Mouse (Mus musculus) yolk sac, embryonic 10.5 days (tissue): ENCODE results near the gene Tmed6.
A peak's percentile ranks its signal among the peaks of the same experiment; 100 is the strongest.
"Not testable (repeated sequence)": the region's sequence is repeated elsewhere in the genome, so short reads cannot be mapped to it uniquely, and the experiment has no call there.

Source experiments
- DNase-seq: peaks from one replicate; pipeline ENCODE4 v3.0.0-alpha.2; 2017; ENCODE audit warnings: low spot score

Gene Tmed6

GRCm38 (mm10) chr8:107073706-107074105 lies 8.3 kb upstream of the Tmed6 start:
- DNase-seq, result no peak

GRCm38 (mm10) chr8:107062613-107063012 lies 2.8 kb downstream of the Tmed6 start:
- DNase-seq, result no peak

GRCm38 (mm10) chr8:107056973-107057369 lies 8.5 kb downstream of the Tmed6 start:
- no peak for DNase-seq

- peak; percentile 97 for DNase-seq
Observed at GRCm38 (mm10) chr8:107056076-107056972, 9.1 kb downstream of the Tmed6 start, which contains the start of the genes Cog8 and Nip7. Gene Cog8, minus strand, starts transcription at chr8:107056689. Gene Nip7, plus strand, starts transcription at chr8:107056877.

- DNase-seq, result no peak
Observed at GRCm38 (mm10) chr8:107052046-107052445, 13.4 kb downstream of the Tmed6 start.

GRCm38 (mm10) chr8:107049480-107049879 lies 16.0 kb downstream of the Tmed6 start:
- DNase-seq, result no peak

- DNase-seq, result peak; percentile 81
Observed at GRCm38 (mm10) chr8:107048061-107048941, 17.1 kb downstream of the Tmed6 start, which contains the start of gene Pdf. Gene Pdf, minus strand, starts transcription at chr8:107048614.

GRCm38 (mm10) chr8:107046976-107047375 lies 18.5 kb downstream of the Tmed6 start:
- DNase-seq, result no peak

- DNase-seq, result no peak
Observed at GRCm38 (mm10) chr8:107045478-107045877, 20.0 kb downstream of the Tmed6 start.

- DNase-seq, result no peak
Observed at GRCm38 (mm10) chr8:107040632-107041031, 24.8 kb downstream of the Tmed6 start.

GRCm38 (mm10) chr8:107036626-107037025 lies 28.8 kb downstream of the Tmed6 start:
- no peak for DNase-seq

- no peak for DNase-seq
Observed at GRCm38 (mm10) chr8:107035641-107036040, 29.8 kb downstream of the Tmed6 start.

- not testable (repeated sequence) for DNase-seq
Observed at GRCm38 (mm10) chr8:107033609-107034008, 31.8 kb downstream of the Tmed6 start.

- DNase-seq, result no peak
Observed at GRCm38 (mm10) chr8:107031577-107032090, 33.8 kb downstream of the Tmed6 start.

- DNase-seq, result peak; percentile 97
Observed at GRCm38 (mm10) chr8:107030650-107031576, 34.5 kb downstream of the Tmed6 start, which contains the start of gene Vps4a. Gene Vps4a, plus strand, starts transcription at chr8:107031222.

GRCm38 (mm10) chr8:107030058-107030457 lies 35.4 kb downstream of the Tmed6 start:
- DNase-seq, result no peak

GRCm38 (mm10) chr8:107029310-107029709 lies 36.1 kb downstream of the Tmed6 start:
- DNase-seq, result no peak

GRCm38 (mm10) chr8:107023479-107023878 lies 42.0 kb downstream of the Tmed6 start:
- no peak for DNase-seq

GRCm38 (mm10) chr8:107014915-107015314 lies 50.5 kb downstream of the Tmed6 start:
- DNase-seq, result no peak

GRCm38 (mm10) chr8:107012666-107013065 lies 52.8 kb downstream of the Tmed6 start:
- DNase-seq, result no peak
